Mouse (Mus musculus): Measurements from ENCODE around the gene Wdr54.

The Wdr54 gene

DNA sequence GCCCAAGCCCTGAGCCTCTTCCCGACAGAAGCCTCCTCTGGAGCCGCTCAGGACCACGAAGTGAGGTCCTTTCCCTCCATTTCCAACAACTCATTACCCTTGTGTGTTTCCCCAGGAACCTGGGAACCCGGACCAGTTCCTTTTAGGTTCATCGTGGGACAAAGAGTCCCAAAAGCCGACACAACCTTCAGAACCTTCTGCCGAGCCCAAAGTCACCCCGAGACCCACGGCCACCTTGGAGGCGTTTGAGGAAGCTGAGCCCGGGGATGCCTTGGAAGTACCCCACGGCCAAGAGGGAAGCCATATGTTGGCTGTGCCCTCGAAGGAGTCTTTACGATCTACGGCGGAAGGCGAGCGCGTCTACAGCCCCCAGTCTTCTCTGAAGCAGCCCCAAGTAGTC lies 5.2 kb upstream of the Wdr54 start:
- CTCF ChIA-PET, result no interaction called here

DNA sequence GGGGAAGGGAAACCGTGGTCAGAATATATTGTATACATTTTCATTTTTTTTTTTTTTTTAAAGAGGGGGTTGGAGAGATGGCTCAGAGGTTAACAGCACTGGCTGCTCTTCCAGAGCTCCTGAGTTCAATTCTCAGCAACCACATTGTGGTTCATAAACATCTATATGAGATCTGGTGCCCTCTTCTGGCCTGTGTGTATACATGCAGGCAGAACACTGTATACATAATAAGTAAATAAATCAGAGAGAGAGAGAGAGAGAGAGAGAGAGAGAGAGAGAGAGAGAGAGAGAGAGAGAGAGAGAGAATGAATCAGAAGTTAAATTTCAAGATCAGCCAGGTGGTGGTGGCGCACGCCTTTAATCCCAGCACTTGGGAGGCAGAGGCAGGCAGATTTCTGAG lies 3.3 kb upstream of the Wdr54 start:
- CTCF ChIA-PET, result interaction anchor here (0.7 kb wide), 2 partner anchors 54 to 169 kb away, joined by 3 to 18 read pairs; no protein-coding TSS in a partner anchor

DNA sequence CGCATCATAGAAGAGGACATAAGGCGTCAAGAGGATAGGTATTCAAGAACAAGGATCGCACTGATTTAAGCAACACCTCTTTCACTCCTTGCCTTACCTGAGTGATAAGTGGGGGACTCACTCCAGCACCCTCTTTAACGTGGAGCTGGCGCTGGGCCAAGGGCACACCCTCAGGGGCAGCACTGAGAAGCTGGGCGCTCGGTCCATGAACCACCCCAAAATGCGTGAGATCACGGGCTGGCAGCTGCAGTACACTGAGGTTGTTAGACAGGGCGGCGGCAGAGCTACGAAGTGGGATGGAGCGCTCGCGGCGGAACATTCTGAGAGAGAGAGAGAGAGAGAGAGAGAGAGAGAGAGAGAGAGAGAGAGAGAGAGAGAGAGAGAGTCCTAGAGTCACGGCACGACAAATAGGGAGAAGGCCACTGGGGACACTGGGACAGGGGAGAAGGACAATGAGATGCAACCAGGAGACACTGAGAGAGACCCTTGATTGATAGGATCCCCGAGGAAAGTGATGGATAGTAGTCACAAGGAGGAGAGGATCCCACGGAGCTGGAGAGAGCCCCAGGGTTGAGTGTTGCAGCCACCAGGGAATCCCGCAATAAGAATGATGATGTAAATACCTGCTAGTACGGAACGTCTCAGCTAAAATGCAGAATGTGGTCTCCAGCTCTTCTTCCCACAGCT lies 502 bp downstream of the Wdr54 start:
- CTCF ChIA-PET, result interaction anchor here (0.7 kb wide), 2 partner anchors 9 to 441 kb away, joined by 8 to 13 read pairs; no protein-coding TSS in a partner anchor

DNA sequence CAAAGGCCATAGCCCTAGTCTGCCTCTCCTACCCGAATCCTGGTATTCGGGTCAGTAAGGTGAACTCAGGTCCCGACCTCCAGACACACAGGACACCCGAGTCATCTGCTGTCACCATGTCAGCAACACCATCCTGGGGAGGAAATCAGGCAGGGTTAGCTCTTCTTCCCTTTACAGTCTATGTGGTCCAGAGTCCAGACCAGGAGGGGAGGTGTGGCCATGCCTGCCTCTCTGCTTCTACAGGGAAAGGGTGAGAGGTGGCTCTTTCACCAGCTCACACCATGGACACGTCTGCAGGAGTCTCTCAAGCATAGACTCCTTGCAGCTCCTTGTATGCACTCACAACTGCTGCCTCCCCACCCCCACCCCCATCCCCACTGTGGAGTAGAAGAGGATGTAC lies 2.7 kb downstream of the Wdr54 start:
- CTCF ChIA-PET, result no interaction called here

DNA sequence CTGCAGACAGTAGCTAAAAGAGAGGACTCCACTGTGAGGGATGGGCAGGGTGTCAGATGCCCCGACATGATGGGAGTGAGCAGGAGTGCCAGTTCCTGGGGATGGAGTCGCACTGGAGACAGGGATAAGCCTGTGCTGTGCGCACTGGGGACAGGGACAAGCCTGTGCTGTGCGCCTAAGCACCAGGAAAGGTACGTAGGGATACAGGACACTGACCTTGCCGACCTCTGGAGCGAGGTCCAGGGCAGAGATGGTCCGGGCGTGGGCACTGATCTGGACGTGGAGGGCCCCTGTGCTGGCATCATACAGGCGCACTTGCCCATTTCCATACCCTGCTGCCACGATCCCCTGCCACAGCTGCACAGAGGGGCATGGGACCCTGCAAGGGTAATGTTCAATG lies 3.2 kb downstream of the Wdr54 start:
- CTCF ChIA-PET, result no interaction called here

DNA sequence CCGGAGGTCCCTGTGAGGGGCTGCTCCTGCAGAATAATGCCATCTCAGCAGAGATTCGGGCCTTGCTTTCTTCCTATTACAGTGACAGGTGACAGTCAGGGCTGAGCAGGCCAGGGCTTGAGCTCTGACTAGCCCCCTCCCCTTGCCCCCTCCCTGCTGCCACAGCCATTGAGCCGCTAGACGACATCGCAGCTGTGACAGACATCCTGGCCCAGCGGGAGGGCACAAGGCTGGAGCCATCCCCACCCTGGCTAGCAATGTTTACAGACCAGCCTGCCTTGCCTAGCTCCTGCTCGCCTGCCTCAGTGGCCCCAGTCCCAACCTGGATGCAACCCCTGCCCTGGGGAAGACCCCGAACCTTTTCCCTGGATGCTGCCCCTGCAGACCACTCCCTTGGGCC lies 4.5 kb downstream of the Wdr54 start:
- CTCF ChIA-PET, result no interaction called here

DNA sequence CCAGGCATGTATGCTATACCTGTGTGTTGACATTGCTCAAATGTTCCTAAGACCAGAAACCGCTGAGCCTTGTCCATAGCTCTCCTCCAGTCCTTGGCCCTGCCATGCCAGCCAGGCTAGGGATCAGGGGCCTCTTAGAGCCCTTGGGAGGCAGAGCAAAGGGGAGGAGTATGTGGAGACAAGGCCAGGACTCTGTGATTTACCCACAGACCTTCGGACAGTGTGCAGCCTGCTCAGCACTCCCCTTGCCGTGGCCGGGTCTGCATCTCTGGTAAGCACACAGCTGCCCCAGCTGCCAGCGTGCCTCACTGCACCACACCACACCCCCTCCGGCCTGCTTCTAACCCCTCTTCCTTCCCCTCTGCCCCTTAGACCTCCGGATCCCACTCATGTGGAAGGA lies 8.9 kb downstream of the Wdr54 start:
- CTCF ChIA-PET, result no interaction called here

DNA sequence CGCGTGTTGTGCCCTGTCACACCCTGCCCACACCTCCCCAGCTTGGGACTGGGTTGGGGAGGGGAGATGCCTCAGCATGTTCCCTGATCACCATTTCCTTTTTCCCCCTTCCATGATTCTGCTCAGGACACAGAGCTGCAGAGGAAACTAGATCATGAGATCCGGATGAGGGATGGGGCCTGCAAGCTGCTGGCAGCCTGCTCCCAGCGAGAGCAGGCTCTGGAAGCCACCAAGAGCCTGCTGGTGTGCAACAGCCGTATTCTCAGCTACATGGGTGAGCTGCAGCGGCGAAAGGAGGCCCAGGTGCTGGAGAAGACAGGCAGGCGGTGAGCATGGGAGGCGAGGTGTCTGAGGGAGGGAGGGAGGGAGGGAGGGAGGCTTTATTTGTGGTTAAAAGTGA lies 10.4 kb downstream of the Wdr54 start:
- CTCF ChIA-PET, result interaction anchor here (1.0 kb wide), 1 partner anchor 149 kb away, joined by 3 read pairs; no protein-coding TSS in a partner anchor

DNA sequence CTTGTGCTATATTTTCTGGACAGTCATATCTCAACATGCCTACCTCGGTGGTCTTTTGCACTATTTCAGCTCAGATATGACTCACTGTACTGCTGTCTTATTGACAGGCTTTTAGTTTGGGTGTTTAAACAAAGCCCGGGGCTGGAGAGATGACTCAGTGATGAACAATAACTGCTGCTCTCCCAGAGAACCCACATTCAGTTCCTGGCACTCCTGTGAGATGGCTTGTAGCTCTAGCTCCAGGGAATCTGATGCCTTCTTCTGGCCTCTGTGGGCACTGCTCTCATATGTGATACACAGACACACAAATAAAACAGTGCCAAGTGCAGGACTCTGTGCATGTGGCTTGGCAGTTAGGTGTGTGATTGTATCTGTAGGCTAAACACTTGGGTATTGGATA lies 11.0 kb downstream of the Wdr54 start:
- CTCF ChIA-PET, result interaction anchor here (1.0 kb wide), 1 partner anchor 149 kb away, joined by 3 read pairs; no protein-coding TSS in a partner anchor

DNA sequence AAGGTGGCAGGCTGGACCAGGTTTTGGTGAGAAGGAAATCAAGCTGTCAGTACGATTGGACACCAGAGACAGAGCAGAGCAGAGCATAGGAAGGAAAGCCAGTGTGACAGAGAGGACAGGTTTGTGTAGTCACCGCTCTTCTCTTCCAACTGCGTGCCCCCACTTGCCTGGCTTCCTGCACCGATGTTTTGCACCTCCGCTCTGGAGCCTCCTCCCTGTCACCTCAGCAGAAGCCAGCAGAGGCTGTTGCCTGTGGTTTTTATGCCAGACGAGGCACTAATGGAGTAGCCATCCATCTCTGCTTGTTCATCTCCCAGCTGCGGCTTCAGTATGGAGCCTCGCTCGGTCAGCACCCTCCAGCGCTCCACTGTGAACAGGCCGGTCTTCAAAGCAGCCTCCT lies 13.3 kb downstream of the Wdr54 start:
- CTCF ChIA-PET, result no interaction called here

DNA sequence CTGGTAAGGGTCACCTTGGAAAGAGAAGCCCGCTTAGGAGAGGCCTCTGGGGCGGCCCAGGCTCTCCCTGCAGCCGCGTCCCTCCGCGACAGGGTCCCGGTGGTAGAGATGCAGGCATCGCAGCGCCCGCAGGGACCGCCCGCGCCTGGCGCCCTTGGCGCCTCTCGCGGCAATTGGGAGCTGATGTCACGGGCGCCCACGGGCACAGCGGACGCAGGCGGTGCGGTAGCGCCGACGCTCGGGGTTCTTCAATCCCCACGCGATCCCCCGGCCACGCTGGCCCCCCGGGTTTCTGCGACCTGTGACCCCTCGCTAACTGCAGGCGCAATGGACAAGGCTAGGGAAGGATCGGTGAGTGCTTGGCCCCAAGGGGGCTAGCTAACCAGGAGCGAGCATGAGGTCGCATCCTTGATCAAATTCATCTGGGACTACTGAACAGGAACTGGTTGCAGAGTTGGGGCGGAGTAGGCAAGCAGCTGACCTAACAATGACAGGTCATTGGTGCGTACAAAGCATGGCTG lies 13.9 kb downstream of the Wdr54 start:
- CTCF ChIA-PET, result no interaction called here

DNA sequence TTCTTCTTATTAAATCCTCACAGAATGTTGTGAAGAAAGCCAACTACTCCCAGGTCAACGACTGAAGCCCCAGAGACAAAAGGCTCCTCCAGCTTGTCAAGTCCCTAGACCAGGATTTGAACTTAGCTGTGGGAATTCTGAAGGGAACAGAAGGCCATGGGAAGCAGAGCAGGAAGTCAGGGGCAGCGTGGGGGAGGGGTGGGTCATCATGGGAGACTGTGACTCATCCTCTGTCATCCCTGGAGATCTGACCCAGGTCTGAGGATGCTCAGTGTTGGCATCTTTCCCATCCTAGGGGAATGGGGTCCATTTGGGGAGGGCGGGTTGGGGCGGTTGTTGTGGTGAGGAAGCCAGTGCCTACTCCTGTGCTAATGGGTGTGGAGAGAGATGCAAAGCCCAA lies 14.6 kb downstream of the Wdr54 start:
- CTCF ChIA-PET, result no interaction called here

DNA sequence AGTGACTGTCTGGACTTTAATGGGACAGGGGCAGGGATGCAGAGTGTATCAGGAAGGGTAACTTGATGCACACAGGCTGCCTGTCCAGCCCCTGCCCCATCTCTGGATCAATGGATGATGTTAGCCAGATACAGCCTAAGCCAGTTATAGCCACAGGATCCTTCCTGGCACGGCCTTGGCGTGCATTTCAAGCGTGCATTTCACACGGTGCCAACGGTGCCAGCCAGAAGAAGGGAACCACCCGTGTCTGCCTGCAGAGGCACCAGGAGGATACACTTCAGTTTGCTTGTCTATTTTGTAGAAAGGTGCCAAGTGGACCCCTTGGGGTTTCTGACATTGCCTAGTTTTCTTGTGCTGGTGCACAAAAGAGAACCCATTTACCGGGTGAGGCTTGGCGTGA lies 16.2 kb downstream of the Wdr54 start:
- CTCF ChIA-PET, result no interaction called here

DNA sequence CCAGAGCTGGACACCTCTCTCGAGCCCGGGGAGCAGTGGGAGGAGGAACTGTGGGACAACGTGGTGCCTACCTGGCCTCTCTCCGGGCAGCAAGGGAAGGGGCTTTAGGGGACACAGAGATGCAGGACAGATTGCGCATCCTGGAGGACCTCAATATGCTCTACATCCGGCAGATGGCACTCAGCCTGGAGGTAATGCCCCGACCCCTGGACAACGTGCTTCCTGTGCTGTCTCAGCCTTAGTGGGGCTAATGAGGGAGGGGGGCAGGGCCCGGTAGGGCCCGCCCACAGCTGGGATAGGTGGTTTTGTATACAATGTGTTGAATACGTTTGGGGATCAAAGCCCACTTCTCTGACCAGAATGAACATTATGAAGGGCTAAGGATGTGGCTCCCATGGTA lies 18.1 kb downstream of the Wdr54 start:
- CTCF ChIA-PET, result no interaction called here

DNA sequence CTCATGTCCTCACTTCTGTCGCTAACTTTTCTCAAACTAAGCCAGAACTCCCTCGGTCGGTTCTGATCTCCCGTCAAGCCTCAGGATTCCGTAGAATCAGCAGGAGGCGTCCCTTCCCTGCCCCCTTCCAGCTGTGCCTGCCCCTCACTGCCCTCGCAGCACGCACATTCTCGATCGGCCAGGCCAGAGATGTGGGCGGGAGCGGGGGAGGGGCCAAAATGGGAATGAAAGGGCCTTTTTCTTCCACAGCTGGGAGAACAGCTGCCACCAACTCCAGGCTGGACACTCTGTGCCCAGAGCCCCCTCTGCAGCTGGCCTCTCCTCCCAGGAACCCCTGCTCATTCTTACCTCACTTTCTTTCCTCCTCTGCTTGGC lies 18.6 kb downstream of the Wdr54 start:
- CTCF ChIA-PET, result no interaction called here

DNA sequence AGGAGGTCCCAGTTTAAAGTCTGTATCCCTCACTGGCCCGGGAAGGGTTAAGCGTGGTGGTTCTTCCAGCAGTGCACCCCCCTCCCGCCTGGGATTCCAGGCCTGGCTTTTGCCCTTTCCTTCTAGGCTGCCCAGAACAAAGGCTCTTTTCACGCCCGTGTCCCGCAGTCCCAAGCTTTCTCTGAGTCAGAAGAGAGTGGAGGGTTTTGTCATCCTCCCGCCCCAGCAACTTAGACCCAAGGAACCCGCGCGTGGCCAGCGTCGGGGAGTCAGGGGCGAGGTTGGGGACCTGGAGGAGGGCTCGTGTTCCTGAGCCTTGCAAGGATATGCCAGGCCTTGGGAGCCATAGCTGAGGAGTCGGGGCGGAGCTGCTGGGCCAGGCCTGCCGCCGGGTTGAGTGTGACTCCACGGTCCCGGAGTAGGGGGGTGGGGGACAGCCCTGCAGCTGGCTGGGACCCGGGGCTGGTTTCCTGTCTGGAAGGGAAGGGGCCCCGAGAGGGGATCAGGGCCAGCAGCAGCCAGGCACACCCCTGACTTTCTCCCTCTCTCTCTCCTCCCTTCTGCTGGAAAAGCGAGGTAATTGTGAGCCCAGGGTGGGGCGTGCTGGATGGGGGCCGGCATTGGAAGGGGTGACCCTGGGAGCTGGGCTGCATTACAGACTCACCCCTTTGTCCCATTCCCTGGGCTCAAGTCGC lies 19.2 kb downstream of the Wdr54 start:
- CTCF ChIA-PET, result no interaction called here

DNA sequence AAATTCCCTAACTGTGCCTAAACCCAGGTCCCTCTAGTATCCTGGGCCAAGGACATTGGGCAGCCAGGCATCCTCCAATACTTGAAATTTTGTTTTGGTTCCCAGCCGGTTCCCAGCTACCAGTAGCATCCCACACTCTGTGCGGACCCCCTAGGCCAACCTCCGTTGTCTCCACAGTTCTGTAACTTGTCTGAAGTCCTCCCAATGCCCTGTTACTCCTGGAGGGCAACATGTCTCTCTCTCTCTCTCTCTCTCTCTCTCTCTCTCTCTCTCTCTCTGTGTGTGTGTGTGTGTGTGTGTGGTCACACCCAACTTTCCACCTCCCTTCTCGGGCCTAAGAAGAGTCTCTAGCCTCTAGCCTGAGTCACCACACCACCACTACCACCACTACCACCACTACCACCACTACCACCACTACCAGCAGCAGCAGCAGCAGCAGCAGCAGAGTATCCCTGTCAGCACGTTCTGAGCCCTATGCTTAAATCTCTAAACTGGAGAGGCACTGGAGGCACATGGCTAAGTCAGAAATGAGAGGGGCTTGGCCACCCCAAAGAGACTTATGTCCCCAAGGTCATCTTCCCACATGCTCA lies 19.8 kb downstream of the Wdr54 start:
- CTCF ChIA-PET, result no interaction called here

DNA sequence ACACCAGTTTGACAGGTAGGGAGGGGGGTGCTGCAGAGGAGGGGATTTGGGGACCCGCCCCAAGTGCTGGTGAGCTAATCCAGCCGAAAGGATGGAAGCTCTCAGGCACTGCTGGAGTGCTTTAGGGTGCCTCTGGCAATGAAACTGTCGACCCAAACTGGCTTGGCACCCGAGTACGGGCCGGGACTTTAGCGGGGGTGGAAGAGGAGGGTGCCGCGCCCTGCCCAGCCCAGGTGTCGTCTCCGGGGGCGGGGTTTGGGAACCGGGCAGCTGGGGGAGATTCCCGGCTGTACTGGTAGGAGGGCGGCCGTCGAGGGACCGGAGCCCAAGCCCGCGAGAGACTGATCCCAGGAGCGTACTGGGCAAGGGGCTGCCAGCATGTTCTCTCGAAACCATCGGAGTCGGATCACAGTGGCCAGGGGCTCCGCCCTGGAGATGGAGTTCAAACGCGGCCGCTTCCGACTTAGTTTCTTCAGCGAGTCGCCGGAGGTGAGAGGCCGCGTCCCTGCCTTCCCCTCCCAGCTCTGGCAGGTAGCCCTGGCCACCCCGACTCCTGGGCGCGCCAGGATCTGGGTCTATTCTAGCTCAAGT lies 20.5 kb downstream of the Wdr54 start:
- CTCF ChIA-PET, result interaction anchor here (0.5 to 0.8 kb wide), 2 partner anchors 23 to 130 kb away, joined by 3 to 14 read pairs; no protein-coding TSS in a partner anchor

DNA sequence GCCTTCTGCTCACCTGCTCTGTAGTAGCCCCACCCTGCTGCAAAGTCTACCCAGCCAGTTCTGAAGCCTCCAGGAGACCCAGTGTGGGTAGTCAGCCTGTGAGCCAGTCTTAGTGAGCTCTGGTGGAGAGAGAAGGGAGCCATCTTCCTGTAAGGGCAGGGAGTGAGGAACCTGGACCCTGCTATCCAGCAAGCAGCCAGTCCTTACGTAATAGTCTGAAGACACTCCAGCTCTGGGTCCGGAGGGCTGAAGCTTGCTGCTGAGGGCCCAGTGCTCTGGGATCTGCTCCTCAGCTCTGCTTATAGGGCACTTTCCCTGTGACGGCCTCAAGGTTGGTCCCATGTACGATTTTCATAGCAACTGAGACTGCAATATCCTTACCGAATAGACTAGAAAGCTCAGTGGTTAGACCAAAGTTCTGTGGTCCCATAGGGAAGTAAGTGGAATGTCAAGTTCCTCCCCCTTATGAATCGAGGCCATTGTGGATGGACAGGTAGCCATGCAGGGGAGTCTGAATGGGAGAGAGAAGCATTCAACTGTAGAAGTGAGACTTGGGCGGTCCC lies 21.2 kb downstream of the Wdr54 start, which contains the start of gene Rtkn:
Gene Rtkn, plus strand, starts transcription at position 513 of the 563 bp plus-strand sequence.
- CTCF ChIA-PET, result interaction anchor here (0.5 to 0.8 kb wide), 2 partner anchors 24 to 129 kb away, joined by 3 to 14 read pairs; no protein-coding TSS in a partner anchor

DNA sequence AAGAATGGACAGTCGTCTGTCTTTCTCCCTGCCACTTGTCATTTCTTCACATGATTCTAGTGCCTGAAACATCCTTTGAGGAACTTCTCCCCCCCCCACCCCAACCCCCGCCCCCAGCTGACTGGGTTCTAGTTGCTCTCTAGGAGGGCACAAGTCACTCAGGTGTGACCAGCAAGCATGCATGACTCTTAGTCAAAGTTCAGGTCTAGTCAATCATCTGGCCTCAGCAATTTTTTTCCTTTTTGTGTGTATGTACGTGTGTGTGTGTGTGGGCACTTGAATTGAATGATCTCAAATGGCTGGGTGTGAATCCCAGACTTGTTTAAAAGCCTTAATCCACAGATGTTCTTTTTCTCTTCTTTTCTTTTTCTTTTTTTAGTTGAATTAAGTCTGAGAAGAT lies 22.0 kb downstream of the Wdr54 start:
- CTCF ChIA-PET, result interaction anchor here (0.7 kb wide), 1 partner anchor 192 kb away, joined by 4 read pairs; no protein-coding TSS in a partner anchor

DNA sequence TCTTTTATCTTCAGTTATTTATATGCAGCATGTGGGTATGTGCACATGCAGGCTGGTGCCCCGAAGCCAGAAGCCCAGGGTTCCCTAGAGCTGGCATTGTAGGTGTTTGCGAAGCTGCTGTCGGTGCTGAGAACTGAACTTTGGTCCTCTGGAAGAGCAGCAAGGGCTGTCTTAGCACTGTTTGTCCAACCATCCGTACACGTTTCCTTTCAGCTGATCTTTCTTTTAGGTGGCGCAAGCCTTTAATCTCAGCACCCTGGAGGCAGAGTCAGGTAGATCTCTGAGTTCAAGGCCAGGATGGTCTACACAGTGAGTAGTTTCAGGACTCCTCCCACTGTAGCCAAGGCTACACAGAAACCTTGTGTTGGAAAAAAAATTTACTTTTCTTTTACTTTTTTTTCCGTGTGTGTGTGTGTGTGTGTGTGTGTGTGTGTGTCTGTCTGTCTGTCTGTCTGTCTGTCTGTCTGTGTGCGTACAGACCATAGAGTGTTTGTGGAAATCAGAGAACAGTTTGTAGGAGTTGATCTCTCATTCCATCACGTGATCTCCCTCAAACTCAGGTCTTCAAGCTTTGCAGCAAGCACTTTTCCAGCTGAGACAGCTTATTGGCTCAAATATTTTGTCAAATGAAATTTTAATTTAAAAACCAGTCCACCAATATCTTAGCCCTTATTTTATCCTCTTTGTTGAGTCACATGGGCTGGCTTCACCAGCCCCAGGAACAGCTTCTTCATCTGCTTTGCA lies 23.8 kb downstream of the Wdr54 start:
- CTCF ChIA-PET, result interaction anchor here (0.7 kb wide), 2 partner anchors 9 to 228 kb away, joined by 3 to 6 read pairs; no protein-coding TSS in a partner anchor
